Mouse (Mus musculus): ENCODE measurements around the gene G3bp1. TPM values are rescaled to one million over a fixed set of nuclear protein-coding genes. Genes with fewer than 3 reads are reported as not detected.
A peak's percentile ranks its signal among the peaks of the same experiment; 100 is the strongest.

Gene G3bp1
- total RNA-seq (2021), result 10 to 100 TPM; 52.5 to 55.5 TPM
- long read RNA-seq, experiment 1, full-length matches to known transcripts, result 330 of 366 reads
- long read RNA-seq, experiment 1, partial matches to known transcripts, result 16 of 366 reads
- long read RNA-seq, experiment 1, other reads (novel, unspliced or antisense), result 20 of 366 reads
- long read RNA-seq, experiment 2, full-length matches to known transcripts, result 311 of 345 reads
- long read RNA-seq, experiment 2, partial matches to known transcripts, result 9 of 345 reads
- long read RNA-seq, experiment 2, other reads (novel, unspliced or antisense), result 25 of 345 reads

DNA sequence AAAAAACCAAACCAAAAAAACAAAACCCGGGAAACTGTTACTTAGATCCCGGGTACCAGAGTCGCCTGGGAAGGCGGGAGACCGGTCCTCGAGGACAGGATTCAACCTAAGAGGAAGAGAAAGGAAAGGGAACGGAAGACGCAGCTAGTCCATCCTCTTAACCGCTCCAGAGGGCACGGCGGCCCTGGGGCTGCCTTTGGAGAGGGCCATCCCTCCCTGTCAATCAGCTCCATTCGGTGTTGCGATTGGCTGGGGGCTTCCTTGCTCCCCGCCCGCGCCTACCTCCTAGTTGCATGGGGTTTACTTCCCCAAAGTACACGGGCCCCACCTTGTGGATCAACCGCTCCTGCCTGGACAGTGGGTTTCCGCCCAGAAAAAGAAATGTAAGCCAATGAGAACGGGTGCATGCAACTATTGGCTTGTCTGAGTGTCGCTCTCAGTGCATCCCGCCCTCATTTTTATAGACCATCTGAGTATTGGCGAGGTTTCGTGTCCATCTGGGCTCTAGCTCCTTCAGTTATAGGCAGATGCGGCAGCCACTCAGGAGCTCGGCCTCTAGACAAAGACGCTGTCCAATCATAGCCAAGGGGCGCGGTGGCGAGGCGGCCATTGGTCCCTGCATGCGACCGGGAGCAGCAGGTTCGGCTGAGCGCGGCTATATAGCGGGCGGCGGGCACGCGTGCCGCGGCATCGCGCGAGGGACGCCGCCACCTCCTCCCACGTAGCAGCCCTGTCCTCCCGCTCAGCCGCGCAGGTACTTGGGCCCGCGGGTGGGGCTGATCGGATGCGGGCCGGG is at the start of gene G3bp1:
G3bp1 (plus strand) TSS at position 638 of the 796 bp plus-strand sequence.
- peak; percentile 100 for DNase-seq
- peak within 1 kb of the TSS; percentile 94 for H3K27ac ChIP-seq
- intact Hi-C loops (cut with DNase I), result no loop called here
- peak; percentile 41 for TF ChIP-seq CTCF (IDR thresholded peaks at IDR 0.05)
- H3K4me3 ChIP-seq, result peak within 1 kb of the TSS; percentile 93

DNA sequence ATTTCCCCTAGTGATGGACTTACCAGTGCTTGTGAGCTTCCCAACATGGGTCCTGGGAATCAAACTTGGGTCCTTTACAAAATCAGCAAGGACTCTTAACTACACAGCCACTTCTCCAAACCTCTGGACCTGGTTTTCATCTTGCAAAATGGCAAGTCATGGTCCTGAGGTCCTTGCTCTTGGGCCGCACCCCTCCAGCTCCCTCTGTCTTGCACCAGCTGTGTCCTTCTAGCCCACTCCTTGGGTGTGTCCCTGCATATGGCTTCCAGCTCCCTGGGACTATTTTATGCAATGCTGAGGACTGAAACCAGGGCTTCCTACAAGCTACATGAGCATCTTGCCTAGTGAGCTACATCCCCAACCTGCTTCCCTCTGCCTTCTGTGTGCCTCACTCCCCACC is 46.5 kb upstream of the G3bp1 start, which contains the start of gene Sparc:
Sparc (minus strand) TSS at position 206 of the 400 bp plus-strand sequence.
- intact Hi-C loops (cut with DNase I), result no loop called here
- H3K27ac ChIP-seq, result peak within 1 kb of the TSS; percentile 71
- no peak within 1 kb of the TSS for H3K4me3 ChIP-seq
- DNase-seq, result no peak
- no peak for TF ChIP-seq CTCF (IDR thresholded peaks at IDR 0.05)

DNA sequence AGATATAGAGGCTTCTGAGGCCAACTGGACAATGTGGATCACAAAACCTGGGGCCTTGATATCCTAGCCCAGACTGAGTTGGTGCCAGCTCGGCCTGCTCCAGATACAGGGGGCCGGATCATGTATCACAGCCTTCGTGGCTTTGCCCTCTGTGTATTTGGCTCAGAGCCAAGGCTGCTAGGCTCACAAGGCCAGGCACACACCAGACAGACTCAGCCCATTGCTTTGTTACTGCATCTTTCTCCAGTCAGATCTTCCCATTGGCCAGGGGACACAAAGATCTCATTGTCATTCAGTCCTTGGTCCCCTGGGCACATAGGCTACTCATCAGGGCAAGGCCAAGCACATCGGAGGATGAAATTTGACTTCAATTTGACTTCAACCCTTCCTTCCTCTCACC is 45.7 kb upstream of the G3bp1 start:
- TF ChIP-seq CTCF (IDR thresholded peaks at IDR 0.05), result no peak
- peak; percentile 81 for DNase-seq
- H3K27ac ChIP-seq, result peak overlapping the region; percentile 71

DNA sequence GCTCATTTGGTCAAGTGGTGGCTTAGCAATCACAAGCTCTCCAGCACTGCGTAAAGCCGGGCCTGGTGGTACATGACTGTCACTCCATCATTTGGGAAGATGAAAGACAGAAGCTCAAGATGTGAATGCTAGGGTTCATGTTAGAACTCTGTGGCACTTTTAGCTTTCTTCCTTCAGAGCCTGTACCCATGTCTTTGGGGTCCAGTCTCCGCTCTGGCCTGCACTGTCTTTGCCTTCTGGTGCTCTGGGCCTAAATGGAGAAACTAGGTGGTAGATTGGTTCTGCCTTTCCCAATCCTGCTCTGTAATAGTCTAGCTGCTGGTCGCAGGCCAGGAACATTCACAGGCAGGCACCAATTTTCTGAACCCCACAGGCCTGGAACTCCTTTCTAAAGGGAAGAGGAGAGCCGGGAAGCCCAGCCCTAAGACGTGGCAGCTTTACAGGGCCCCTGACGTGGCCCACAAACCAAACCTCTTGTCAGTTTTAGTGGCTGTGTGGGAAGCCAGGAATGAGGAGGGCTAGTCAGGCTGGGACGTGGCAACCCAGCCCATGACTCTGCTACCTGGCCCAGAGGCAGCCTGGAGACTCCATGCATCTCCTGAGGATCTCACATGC is 44.6 kb upstream of the G3bp1 start:
- peak overlapping the region; percentile 71 for H3K27ac ChIP-seq
- intact Hi-C loops (cut with DNase I), result loop anchor here (5.0 kb wide), 1 partner anchor 33 kb away; no protein-coding TSS in a partner anchor
- H3K4me3 ChIP-seq, result no peak overlapping the region
- DNase-seq, result peak; percentile 69
- no peak for TF ChIP-seq CTCF (IDR thresholded peaks at IDR 0.05)

More for the DNA sequence above, 45.7 kb upstream of the G3bp1 start:
- no peak overlapping the region for H3K4me3 ChIP-seq
- intact Hi-C loops (cut with DNase I), result no loop called here

DNA sequence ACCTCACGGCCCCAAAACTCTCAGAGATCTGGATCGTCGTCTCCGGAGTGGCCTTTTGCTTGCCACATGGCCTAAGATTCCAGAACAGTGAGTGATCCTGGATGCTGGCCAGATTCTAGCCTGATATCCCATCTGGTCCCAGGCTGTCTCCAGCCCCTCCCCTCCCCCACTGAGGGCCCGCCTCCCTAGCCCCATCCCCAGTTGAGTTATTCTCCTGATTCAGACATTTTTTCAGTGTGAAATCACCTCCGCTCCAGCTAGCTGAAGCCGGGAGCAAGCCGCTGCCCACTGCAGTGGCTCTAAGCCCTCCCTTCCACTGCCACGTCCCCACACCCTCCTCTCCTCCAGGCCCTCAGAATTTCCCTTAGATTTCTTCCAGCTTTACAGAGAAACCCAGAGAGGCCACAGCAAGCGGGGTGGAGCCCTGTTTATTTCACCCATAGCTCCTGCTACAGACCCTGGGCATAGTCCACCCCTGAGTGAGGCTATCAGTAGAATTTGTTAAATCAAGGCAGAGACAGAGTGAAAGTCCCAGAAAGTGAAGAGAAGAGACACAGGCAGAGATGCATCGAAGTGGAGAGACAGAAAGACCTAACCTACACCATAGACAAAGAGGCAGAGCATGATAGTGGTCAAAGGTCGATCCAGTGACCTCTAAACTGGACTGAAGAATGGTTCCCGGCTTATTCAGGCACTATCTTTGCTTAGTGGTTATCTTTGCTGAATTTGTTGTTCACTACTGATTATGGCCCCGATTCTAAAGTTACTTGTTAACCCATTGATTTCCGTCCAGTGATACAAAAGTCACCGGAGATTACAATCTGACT is 41.1 kb upstream of the G3bp1 start:
- DNase-seq, result peak; percentile 94
- no peak for TF ChIP-seq CTCF (IDR thresholded peaks at IDR 0.05)
- intact Hi-C loops (cut with DNase I), result loop anchor here (5.0 kb wide), 1 partner anchor 36 kb away; no protein-coding TSS in a partner anchor
- H3K27ac ChIP-seq, result peak overlapping the region; percentile 88
- H3K4me3 ChIP-seq, result peak overlapping the region; percentile 15; the same call in 1 of the 2 replicates

DNA sequence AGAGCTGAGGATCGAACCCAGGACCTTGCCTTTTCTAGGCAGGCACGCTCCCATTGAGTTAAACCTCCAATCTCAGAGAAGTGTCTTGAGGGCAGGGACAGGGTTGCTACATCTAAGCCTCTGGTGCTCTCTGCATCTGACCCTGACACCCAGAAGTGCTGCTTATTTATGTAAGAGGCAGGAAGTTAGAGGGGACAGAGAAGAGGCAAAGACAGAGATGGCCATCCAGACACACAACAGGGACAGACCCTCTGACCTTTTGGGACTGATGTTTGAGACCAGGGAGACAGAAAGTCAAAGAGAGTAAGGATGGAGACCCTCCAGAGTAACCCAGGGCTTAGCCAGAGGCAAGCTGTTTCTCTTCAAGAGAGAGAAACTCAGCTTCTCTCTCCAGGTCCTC is 39.5 kb upstream of the G3bp1 start:
- no peak for TF ChIP-seq CTCF (IDR thresholded peaks at IDR 0.05)
- Histone ChIP-seq H3K4me3 (no peak overlapping the region), H3K27ac (peak overlapping the region; percentile 24; the same call in 1 of the 2 replicates)
- intact Hi-C loops (cut with DNase I), result loop anchor here (5.0 kb wide), 1 partner anchor 38 kb away; no protein-coding TSS in a partner anchor
- no peak for DNase-seq

DNA sequence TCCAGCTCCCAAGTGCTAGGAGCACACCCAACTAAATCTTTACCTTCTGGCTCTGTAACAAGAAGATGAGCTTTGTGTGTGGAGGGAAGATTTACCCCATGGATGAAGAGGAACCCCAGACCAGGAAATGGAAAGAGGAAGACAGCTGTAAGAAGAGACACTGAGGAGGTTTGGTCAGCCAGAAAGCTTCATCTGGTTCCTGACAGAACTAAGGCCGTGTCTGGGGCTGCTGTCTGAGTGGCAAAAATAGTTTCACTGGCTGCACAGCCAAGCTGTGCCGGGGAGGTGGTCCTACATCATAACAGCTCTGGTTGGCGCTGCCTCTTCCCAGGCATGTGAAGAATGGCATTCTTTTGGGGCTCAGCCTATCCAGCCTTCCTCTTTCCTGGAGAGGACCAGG is 36.5 kb upstream of the G3bp1 start:
- DNase-seq, result no peak
- Histone ChIP-seq H3K4me3 (no peak overlapping the region), H3K27ac (peak overlapping the region; percentile 31)
- TF ChIP-seq CTCF (IDR thresholded peaks at IDR 0.05), result no peak
- intact Hi-C loops (cut with DNase I), result no loop called here

DNA sequence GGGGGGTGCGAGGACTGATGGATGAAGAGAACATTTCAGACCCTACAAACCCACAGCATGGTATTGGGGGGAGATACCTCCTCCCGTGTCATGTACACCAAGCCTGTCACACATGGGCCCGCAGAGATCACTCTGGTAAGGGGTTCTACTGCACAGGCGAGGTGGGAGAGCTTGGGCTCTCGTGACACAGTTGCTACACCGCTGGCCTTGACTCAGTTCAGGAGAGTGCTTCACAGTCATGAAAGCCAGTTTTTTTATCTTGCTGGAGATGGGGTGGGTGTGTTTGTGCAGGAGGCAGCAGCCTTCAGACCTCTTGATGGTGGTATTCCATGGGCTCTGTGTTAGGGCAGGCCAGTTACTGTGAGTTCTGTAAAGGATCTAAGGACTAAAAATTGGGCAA is 33.4 kb upstream of the G3bp1 start:
- Histone ChIP-seq H3K4me3 (no peak overlapping the region), H3K27ac (no peak overlapping the region)
- no peak for TF ChIP-seq CTCF (IDR thresholded peaks at IDR 0.05)
- intact Hi-C loops (cut with DNase I), result no loop called here
- DNase-seq, result no peak

DNA sequence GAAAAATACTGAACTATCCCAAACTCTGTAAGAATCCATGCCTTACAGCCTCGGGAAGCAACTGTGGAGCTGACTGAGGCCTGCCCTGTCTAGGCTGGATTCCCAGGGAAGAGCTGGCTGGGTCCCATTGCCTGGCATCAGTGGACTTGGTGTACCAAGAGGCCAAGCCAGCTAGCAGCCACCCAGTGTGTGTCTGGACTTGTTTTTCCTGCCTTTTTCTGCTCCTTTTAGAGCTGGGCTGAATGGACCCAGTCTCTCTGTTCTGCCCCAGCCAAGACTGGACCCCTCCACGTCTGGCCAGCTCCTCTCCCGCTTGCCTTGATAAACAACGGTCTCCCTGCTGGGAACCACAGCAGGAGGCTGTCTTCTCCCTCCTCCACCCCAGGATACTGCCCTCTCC is 31.5 kb upstream of the G3bp1 start:
- no peak for TF ChIP-seq CTCF (IDR thresholded peaks at IDR 0.05)
- DNase-seq, result peak; percentile 62
- Histone ChIP-seq H3K27ac (peak overlapping the region; percentile 17), H3K4me3 (no peak overlapping the region)
- intact Hi-C loops (cut with DNase I), result no loop called here

DNA sequence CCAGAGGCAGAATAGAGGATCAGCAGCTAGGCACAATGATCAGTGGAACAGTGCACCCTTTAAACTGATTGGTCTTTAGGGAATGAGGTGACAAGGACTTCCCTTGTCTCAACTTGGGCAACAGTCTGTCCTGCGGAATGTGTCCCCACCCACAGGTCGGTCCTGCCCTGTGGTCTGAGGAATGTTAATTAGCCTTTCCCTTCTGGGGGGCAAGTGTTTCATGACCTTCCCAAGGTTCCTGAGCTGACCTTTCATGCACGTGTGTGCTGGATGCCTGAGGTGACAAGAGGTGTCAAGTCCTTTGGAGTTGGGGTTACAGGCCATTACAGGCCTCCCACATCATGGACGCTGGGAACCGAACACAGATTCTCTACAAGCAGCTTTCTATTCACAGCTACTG is 29.8 kb upstream of the G3bp1 start:
- Histone ChIP-seq H3K4me3 (no peak overlapping the region), H3K27ac (no peak overlapping the region)
- DNase-seq, result no peak
- TF ChIP-seq CTCF (IDR thresholded peaks at IDR 0.05), result no peak
- intact Hi-C loops (cut with DNase I), result no loop called here

DNA sequence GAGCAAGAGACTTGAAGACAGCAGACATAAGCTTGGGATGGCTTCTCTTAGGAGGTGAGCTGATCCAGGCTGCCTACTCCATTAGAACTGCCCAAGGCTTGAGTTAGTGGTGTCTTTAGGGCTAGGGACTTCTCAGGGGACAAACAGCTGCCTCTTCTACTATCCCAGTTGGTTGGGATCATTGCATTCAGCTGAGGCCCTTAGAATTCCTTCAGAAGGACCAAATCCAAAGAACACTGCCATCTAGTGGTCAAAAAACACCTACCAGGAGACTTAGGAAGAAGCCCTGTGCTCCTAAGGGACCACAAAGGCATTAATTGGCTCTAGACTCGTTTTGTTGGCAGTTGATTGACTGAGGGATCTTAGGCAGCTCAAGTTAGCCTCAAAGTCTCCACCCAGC is 24.7 kb upstream of the G3bp1 start:
- DNase-seq, result no peak
- peak; percentile 86 for TF ChIP-seq CTCF (IDR thresholded peaks at IDR 0.05)
- Histone ChIP-seq H3K4me3 (no peak overlapping the region), H3K27ac (peak overlapping the region; percentile 68)
- intact Hi-C loops (cut with DNase I), result loop anchor here (2.0 kb wide), 1 partner anchor 240 kb away; the partner anchor contains the start of gene Slc36a1

DNA sequence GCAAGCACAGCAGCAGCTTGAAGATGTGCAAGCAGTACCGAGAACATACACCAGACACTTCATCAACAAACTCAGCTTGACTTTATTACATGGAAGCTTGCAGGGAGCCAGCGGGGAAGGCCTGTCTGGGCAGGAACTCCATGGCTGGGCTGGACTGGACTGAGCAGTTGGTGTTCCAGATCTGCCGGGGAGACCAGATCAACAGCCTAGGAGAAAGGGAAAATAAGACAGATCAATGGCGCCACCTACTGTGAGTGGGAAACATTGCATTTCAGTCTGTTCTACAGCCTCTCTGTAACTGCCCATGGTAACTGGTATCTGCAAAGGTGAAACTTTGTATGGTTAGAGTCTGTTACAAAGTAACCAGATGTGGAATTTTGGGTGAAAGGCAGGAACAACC is 22.9 kb upstream of the G3bp1 start:
- peak; percentile 85 for DNase-seq
- H3K27ac ChIP-seq, result peak overlapping the region; percentile 68
- intact Hi-C loops (cut with DNase I), result loop anchor here (1.0 kb wide), 2 partner anchors 41 to 57 kb away; no protein-coding TSS in a partner anchor
- TF ChIP-seq CTCF (IDR thresholded peaks at IDR 0.05), result peak; percentile 88
- H3K4me3 ChIP-seq, result no peak overlapping the region

Measured in gastrocnemius, adult 2 months (tissue).